Mouse (Mus musculus) midbrain, embryonic 11.5 days (tissue): ENCODE measurements at regions not wholly inside any gene's neighbourhood (a gene's known extent, or its start where the extent isn't known, plus 50 kb on each side); places are given as distances from the start of the nearest gene placed in this dataset.

Experiments used
- ATAC-seq: fragments of 200-750 bp; cut with Nextera tagmentation; 2 replicates; pipeline ENCODE4 v1.8.0; 2017; ENCODE audit warnings: moderate TSS enrichment, moderate library complexity; ENCODE audit not compliant: low FRiP score
- DNase-seq: peaks from one replicate; pipeline ENCODE4 v3.0.0; 2015; ENCODE audit warnings: low spot score; ENCODE audit errors: missing footprints
- H3K27ac ChIP-seq: fragments of 300-500 bp; sonication (generic); 2 replicates; pipeline ENCODE4 v1.5.1; 2014; ENCODE audit warnings: low read depth, low read length
- H3K27me3 ChIP-seq: fragments of 300-500 bp; sonication (generic); 2 replicates; pipeline ENCODE4 v1.6.1; 2014; ENCODE audit warnings: mild to moderate bottlenecking, low read length, moderate library complexity, mixed read lengths; ENCODE audit not compliant: control insufficient read depth, insufficient read depth
- H3K36me3 ChIP-seq: fragments of 300-500 bp; sonication (generic); 2 replicates; pipeline ENCODE4 v1.6.1; 2014; ENCODE audit warnings: mild to moderate bottlenecking, low read length, moderate library complexity, mixed read lengths; ENCODE audit not compliant: control insufficient read depth, insufficient read depth
- H3K4me1 ChIP-seq: fragments of 300-500 bp; sonication (generic); 2 replicates; pipeline ENCODE4 v1.6.1; 2014; ENCODE audit warnings: low read length; ENCODE audit not compliant: control insufficient read depth, insufficient read depth
- H3K4me2 ChIP-seq: fragments of 300-500 bp; sonication (generic); 2 replicates; pipeline ENCODE4 v1.6.1; 2014; ENCODE audit warnings: mild to moderate bottlenecking, moderate library complexity
- H3K4me3 ChIP-seq: fragments of 300-500 bp; sonication (generic); 2 replicates; pipeline ENCODE4 v1.5.1; 2014; ENCODE audit warnings: low read depth, low read length
- H3K9ac ChIP-seq: fragments of 300-500 bp; sonication (generic); 2 replicates; pipeline ENCODE4 v1.6.1; 2014; ENCODE audit warnings: low read length
- H3K9me3 ChIP-seq: fragments of 300-500 bp; sonication (generic); 2 replicates; pipeline ENCODE4 v1.6.1; 2016; ENCODE audit warnings: low read length; ENCODE audit not compliant: control insufficient read depth
- WGBS: fragments of 180-500 bp; shearing (Covaris S2); extraction: QIAGEN DNeasy Blood & Tissue Kit; methylation state at CpG from one replicate; pipeline ENCODE4 v1.1.7; 2014; 5-methylcytosine and 5-hydroxymethylcytosine counted together

GRCm38 (mm10) chr2:106511889-106512288 is 181.2 kb upstream of the Mpped2 start:
- ATAC-seq (no peak), DNase-seq (no peak)
- no peaks in the 10 kb centered on the region for H3K36me3 ChIP-seq
- no peak overlapping the region for H3K4me2 ChIP-seq
- H3K27ac ChIP-seq: no peak overlapping the region
- no peak overlapping the region for H3K4me3 ChIP-seq
- 84% methylated on average over 9 of the region's 9 CpGs for WGBS
- H3K4me1 ChIP-seq: no peaks in the 10 kb centered on the region
- no peaks in the 10 kb centered on the region for H3K27me3 ChIP-seq
- no peak overlapping the region for H3K9ac ChIP-seq
- no peaks in the 10 kb centered on the region for H3K9me3 ChIP-seq

GRCm38 (mm10) chr2:106512338-106513024 is 180.6 kb upstream of the Mpped2 start:
- peak overlapping the region; percentile 27 for H3K4me2 ChIP-seq
- no peaks in the 10 kb centered on the region for H3K27me3 ChIP-seq
- WGBS: 41% methylated on average over 14 of the region's 14 CpGs
- no peaks in the 10 kb centered on the region for H3K36me3 ChIP-seq
- DNase-seq: no peak
- no peaks in the 10 kb centered on the region for H3K9me3 ChIP-seq
- no peak overlapping the region for H3K27ac ChIP-seq
- no peak overlapping the region for H3K9ac ChIP-seq
- ATAC-seq: peak; percentile 80
- no peak overlapping the region for H3K4me3 ChIP-seq
- H3K4me1 ChIP-seq: no peaks in the 10 kb centered on the region

- Histone ChIP-seq H3K4me1 (no peaks in the 10 kb centered on the region), H3K27me3 (no peaks in the 10 kb centered on the region), H3K4me3 (no peak overlapping the region), H3K9me3 (no peaks in the 10 kb centered on the region), H3K27ac (no peak overlapping the region), H3K36me3 (no peaks in the 10 kb centered on the region), H3K4me2 (peak overlapping the region; percentile 27), H3K9ac (no peak overlapping the region)
- ATAC-seq (peak; percentile 82), DNase-seq (no peak)
- 35% methylated on average over 5 of the region's 5 CpGs for WGBS
Observed at GRCm38 (mm10) chr2:106513025-106513386, 180.1 kb upstream of the Mpped2 start.

GRCm38 (mm10) chr2:106517224-106517623 is 175.8 kb upstream of the Mpped2 start:
- WGBS: 83% methylated on average over 5 of the region's 5 CpGs
- no peak overlapping the region for H3K4me2 ChIP-seq
- DNase-seq: no peak
- no peaks in the 10 kb centered on the region for H3K9me3 ChIP-seq
- H3K4me3 ChIP-seq: no peak overlapping the region
- no peak overlapping the region for H3K9ac ChIP-seq
- no peak for ATAC-seq
- no peak overlapping the region for H3K27ac ChIP-seq
- H3K27me3 ChIP-seq: no peaks in the 10 kb centered on the region
- no peaks in the 10 kb centered on the region for H3K4me1 ChIP-seq
- H3K36me3 ChIP-seq: no peaks in the 10 kb centered on the region

GRCm38 (mm10) chr2:106522961-106523360 is 170.1 kb upstream of the Mpped2 start:
- DNase-seq: no peak
- Histone ChIP-seq H3K4me2 (no peak overlapping the region), H3K9me3 (no peaks in the 10 kb centered on the region), H3K27ac (no peak overlapping the region), H3K4me3 (no peak overlapping the region), H3K36me3 (no peaks in the 10 kb centered on the region), H3K9ac (no peak overlapping the region), H3K4me1 (peaks cover 2% of the 10 kb centered on the region; the same call in 1 of the 2 replicates), H3K27me3 (no peaks in the 10 kb centered on the region)
- no peak for ATAC-seq
- 93% methylated on average over 3 of the region's 3 CpGs for WGBS

GRCm38 (mm10) chr2:106527008-106527407 is 166.1 kb upstream of the Mpped2 start:
- ATAC-seq (peak; percentile 87), DNase-seq (peak; percentile 89)
- Histone ChIP-seq H3K4me3 (no peak overlapping the region), H3K9me3 (no peaks in the 10 kb centered on the region), H3K36me3 (no peaks in the 10 kb centered on the region), H3K27ac (no peak overlapping the region), H3K27me3 (no peaks in the 10 kb centered on the region), H3K4me2 (no peak overlapping the region), H3K9ac (peak overlapping the region; percentile 48; the same call in 1 of the 2 replicates), H3K4me1 (peaks cover 2% of the 10 kb centered on the region; the same call in 1 of the 2 replicates)
- WGBS: 54% methylated on average over 2 of the region's 2 CpGs

- peaks cover 2% of the 10 kb centered on the region; the same call in 1 of the 2 replicates for H3K4me1 ChIP-seq
- no peak overlapping the region for H3K27ac ChIP-seq
- 65% methylated on average over 5 of the region's 5 CpGs for WGBS
- H3K4me2 ChIP-seq: no peak overlapping the region
- no peak for ATAC-seq
- no peak overlapping the region for H3K9ac ChIP-seq
- no peak overlapping the region for H3K4me3 ChIP-seq
- no peaks in the 10 kb centered on the region for H3K36me3 ChIP-seq
- no peaks in the 10 kb centered on the region for H3K27me3 ChIP-seq
- DNase-seq: no peak
- no peaks in the 10 kb centered on the region for H3K9me3 ChIP-seq
Observed at GRCm38 (mm10) chr2:106529247-106529646, 163.8 kb upstream of the Mpped2 start.

- Histone ChIP-seq H3K4me3 (no peak overlapping the region), H3K4me1 (peaks cover 2% of the 10 kb centered on the region; the same call in 1 of the 2 replicates), H3K4me2 (no peak overlapping the region), H3K9ac (no peak overlapping the region), H3K27me3 (no peaks in the 10 kb centered on the region), H3K9me3 (no peaks in the 10 kb centered on the region), H3K27ac (no peak overlapping the region), H3K36me3 (no peaks in the 10 kb centered on the region)
- WGBS: 81% methylated on average over 2 of the region's 2 CpGs
- DNase-seq (no peak), ATAC-seq (no peak)
Observed at GRCm38 (mm10) chr2:106529746-106530145, 163.3 kb upstream of the Mpped2 start.

- 81% methylated on average over 4 of the region's 4 CpGs for WGBS
- no peaks in the 10 kb centered on the region for H3K36me3 ChIP-seq
- no peak overlapping the region for H3K4me3 ChIP-seq
- no peak overlapping the region for H3K4me2 ChIP-seq
- no peak overlapping the region for H3K27ac ChIP-seq
- no peaks in the 10 kb centered on the region for H3K27me3 ChIP-seq
- H3K4me1 ChIP-seq: no peaks in the 10 kb centered on the region
- DNase-seq: no peak
- H3K9me3 ChIP-seq: no peaks in the 10 kb centered on the region
- no peak overlapping the region for H3K9ac ChIP-seq
- ATAC-seq: no peak
Observed at GRCm38 (mm10) chr2:106538329-106538728, 154.7 kb upstream of the Mpped2 start.
